ENCODE assay signal across 15 mouse cellular contexts in the genomic region with DNA sequence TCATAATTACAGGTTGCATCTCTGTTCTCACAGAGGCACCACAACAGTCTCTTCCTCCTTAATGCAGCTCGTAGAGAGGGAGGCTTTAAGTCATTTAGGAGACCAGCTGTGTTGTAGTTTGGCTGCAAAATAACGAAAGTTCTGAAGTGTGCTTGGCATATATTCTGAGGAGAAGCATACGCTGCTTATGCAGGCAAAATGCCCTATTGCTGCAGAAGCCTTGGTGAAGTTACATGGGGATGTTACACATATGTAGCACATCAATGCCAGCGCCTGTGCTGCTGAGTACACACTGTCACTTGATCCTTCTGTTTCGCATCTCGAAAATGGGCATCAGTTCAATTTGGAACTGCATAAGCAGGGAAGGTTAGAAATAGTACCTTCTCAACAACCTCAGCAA.
DNase-seq lines count a peak whose midpoint lies in the region; ATAC-seq lines count a peak whose summit lies in the region.
"Had no signal": no experiment of that assay in that cellular context is flagged by ENCODE, and none has a peak within 500 bp of the region (broad histone marks: within the 10 kb centered on the region; RNA-seq: fewer than 3 reads in every experiment).

No protein-coding gene starts in this region.

- no peaks in the 10 kb centered on the region for H3K9me3 ChIP-seq in forebrain, embryonic 16.5 days (ENCODE audit: control insufficient read depth, low read length)
- H3K9me3 ChIP-seq: hindbrain, embryonic 10.5 days; limb, embryonic 10.5 days; liver, embryonic 12.5 days had no signal

- H3K27me3 ChIP-seq in forebrain, embryonic 16.5 days (replicated peaks; ENCODE audit: control insufficient read depth, insufficient read depth, low read length), result no peaks in the 10 kb centered on the region
- H3K27me3 ChIP-seq: liver, embryonic 12.5 days; Patski had no signal

- intact Hi-C loops in left cerebral cortex, postnatal 4 days (cut with DNase I), result no loop called here

- H3K4me3 ChIP-seq in forebrain, embryonic 16.5 days (replicated peaks; ENCODE audit: low read length), result no peak overlapping the region
- H3K4me3 ChIP-seq: hindbrain, embryonic 10.5 days; limb, embryonic 10.5 days; liver, embryonic 12.5 days had no signal

- H3K4me1 ChIP-seq in forebrain, embryonic 16.5 days (replicated peaks; ENCODE audit: control insufficient read depth, insufficient read depth, low read length), result no peaks in the 10 kb centered on the region
- H3K4me1 ChIP-seq: hindbrain, embryonic 10.5 days; limb, embryonic 10.5 days; liver, embryonic 12.5 days had no signal

- peak overlapping the region; percentile 23; the same call in 1 of the 2 replicates for H3K27ac ChIP-seq in forebrain, embryonic 16.5 days (ENCODE audit: low read length)
- H3K27ac ChIP-seq: hindbrain, embryonic 10.5 days; limb, embryonic 10.5 days; liver, embryonic 12.5 days had no signal

- 53% methylated on average over 6 of the region's 6 CpGs for WGBS in forebrain, embryonic 16.5 days

- H3K4me2 ChIP-seq in forebrain, embryonic 16.5 days (ENCODE audit: low read length), result no peak overlapping the region
- H3K4me2 ChIP-seq: liver, embryonic 12.5 days; midbrain, embryonic 11.5 days had no signal

- no peak overlapping the region for H3K9ac ChIP-seq in forebrain, embryonic 16.5 days (replicated peaks; ENCODE audit: low read depth, low read length)
- H3K9ac ChIP-seq: liver, embryonic 12.5 days had no signal

- peak; percentile 6 to 7 for DNase-seq in left cerebral cortex, adult 18-20 months (ENCODE audit: low spot score in 2 of 2)
- DNase-seq in left cerebral cortex, postnatal 4 days, result no peak
- peak; percentile 38 for DNase-seq in layer of hippocampus, adult 9-10 months (ENCODE audit: low spot score)
- peak; percentile 63 to 80 for DNase-seq in right cerebral cortex, postnatal 10 days (ENCODE audit: low spot score in 2 of 2)
- DNase-seq in kidney, postnatal 14 days, result no peak
- no peak for DNase-seq in embryo, embryonic 11 days
- DNase-seq in yolk sac, embryonic 10.5 days (ENCODE audit: low spot score), result no peak
- DNase-seq: cerebellum, adult 11 months; lung, postnatal 36 days had no signal

- peak; percentile 94 for ATAC-seq in forebrain, embryonic 16.5 days
- ATAC-seq: liver, embryonic 12.5 days; Patski had no signal

- no peaks in the 10 kb centered on the region for H3K36me3 ChIP-seq in forebrain, embryonic 16.5 days (ENCODE audit: control insufficient read depth, insufficient read depth)
- H3K36me3 ChIP-seq: hindbrain, embryonic 10.5 days; limb, embryonic 10.5 days; liver, embryonic 12.5 days had no signal

Comparison
In these comparisons a context has a peak if more than half of its experiments do, and no peak if none do; other contexts are left out.
1. DNase-seq: peak in left cerebral cortex, adult 18-20 months (2 of 2), layer of hippocampus, adult 9-10 months (single experiment) and right cerebral cortex, postnatal 10 days (2 of 2); none in left cerebral cortex, postnatal 4 days (single experiment), kidney, postnatal 14 days (single experiment), embryo, embryonic 11 days (single experiment) and yolk sac, embryonic 10.5 days (single experiment).